Mouse (Mus musculus) spleen, postnatal 36 days (tissue): ENCODE data around the gene Cdc42se1.

Experiments
- DNase-seq, 2 experiments: peaks; one replicate each; pipeline ENCODE4 v3.0.0; 2022; ENCODE audit warnings: low spot score in 2 of 2, mixed read lengths in 1 of 2

Cdc42se1 gene

GRCm38 (mm10) chr3:95284501-95285281 lies 56.2 kb downstream of the Cdc42se1 start:
- no peak for DNase-seq

GRCm38 (mm10) chr3:95285390-95285789 lies 56.9 kb downstream of the Cdc42se1 start:
- DNase-seq: no peak
